ENCODE assay signal across 11 mouse cellular contexts in the genomic region with DNA sequence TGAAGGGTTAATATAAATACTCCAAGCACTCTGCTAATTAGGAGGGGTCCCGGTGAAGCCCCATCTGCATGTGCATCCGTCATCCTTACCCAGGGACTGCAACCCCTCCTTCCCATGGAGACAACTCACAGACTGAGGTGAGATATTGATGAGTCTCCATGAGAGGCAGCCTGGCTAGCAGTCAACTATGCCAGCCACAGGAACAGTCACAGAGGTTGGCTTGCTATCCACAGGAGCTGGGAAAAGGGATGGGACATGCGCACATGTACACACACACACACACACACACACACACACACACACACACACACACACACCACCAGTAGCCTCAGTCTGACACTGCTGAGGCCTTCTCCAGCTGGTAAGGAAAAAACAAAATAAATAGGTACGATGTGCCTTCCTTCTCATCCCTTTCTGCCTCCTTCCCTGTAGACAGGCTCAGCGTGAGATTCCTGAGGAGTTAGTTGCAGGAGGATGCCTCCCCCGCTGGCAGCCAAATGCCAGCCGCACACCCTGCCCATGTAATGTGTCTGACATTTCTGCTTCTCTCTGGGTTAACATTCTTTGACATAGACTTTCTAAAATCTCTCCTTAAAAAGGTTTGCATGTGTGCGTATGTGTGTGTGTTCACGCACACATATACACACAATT.
A peak's percentile ranks its signal among the peaks of the same experiment; 100 is the strongest.
DNase-seq lines count a peak whose midpoint lies in the region; ATAC-seq lines count a peak whose summit lies in the region.
"Had no signal": no experiment of that assay in that cellular context is flagged by ENCODE, and none has a peak within 500 bp of the region (broad histone marks: within the 10 kb centered on the region; RNA-seq: fewer than 3 reads in every experiment).

No protein-coding gene starts in this region.

- intact Hi-C loops in left cerebral cortex, postnatal 10 days (cut with DNase I), result no loop called here
- intact Hi-C loops in left cerebral cortex, postnatal 25 days (cut with DNase I), result no loop called here

- no peak for DNase-seq in frontal cortex, postnatal 14 days (ENCODE audit: low spot score in 2 of 2)
- DNase-seq in left cerebral cortex, adult 18-20 months (ENCODE audit: low spot score in 2 of 2), result peak; percentile 41 to 61
- DNase-seq in left cerebral cortex, postnatal 10 days (ENCODE audit: extremely low spot score in 1 of 2, low spot score in 2 of 2), result no peak
- peak; percentile 25 to 32 for DNase-seq in cerebellum, adult 18-20 months
- peak; percentile 42 to 75 for DNase-seq in left cerebral cortex, postnatal 25 days (ENCODE audit: low spot score in 2 of 2)
- DNase-seq in lung, adult 18-20 months, result no peak
- DNase-seq in adrenal gland, postnatal 36 days, result no peak
- DNase-seq: adrenal gland, adult 8-10 months; heart, adult 18-20 months; thymus, adult 18-20 months had no signal

- peak; percentile 91 for ATAC-seq in frontal cortex, adult (ENCODE audit: low TSS enrichment)

Comparison
In these comparisons a context has a peak if more than half of its experiments do, and no peak if none do; other contexts are left out.
1. DNase-seq: peak in left cerebral cortex, adult 18-20 months (2 of 2), cerebellum, adult 18-20 months (2 of 2) and left cerebral cortex, postnatal 25 days (2 of 2); none in frontal cortex, postnatal 14 days (0 of 2), left cerebral cortex, postnatal 10 days (0 of 2), lung, adult 18-20 months (0 of 2) and adrenal gland, postnatal 36 days (0 of 2).